Mouse (Mus musculus) frontal cortex, postnatal 25 days (tissue): Measurements from ENCODE around the gene Olfr625-ps1.
"Not testable (repeated sequence)": the region's sequence is repeated elsewhere in the genome, so short reads cannot be mapped to it uniquely, and the experiment has no call there.

Experiments used
- DNase-seq, 2 experiments: peaks; one replicate each; pipeline ENCODE4 v3.0.0; 2022; ENCODE audit warnings: low spot score in 2 of 2

The Olfr625-ps1 gene

DNA sequence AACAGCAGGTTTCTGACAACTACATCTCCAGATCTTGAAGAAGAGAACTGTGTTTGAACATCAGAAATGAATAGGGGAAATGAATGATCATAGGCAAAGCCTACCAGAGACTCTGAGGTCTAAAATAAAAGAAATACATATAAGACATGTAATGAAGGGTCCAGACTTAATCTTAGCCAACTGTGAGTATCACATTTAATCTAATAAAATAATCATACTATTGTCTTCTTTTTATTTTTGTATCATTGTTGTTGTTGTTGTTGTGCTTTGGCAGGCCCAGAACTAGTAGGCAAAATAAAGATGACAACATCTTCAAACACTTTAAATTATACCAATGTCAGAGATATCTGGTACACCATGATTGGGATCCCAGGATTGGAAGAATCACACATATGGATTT lies at the start of gene Olfr625-ps1:
Gene Olfr625-ps1, plus strand, starts transcription at position 301 of the 400 bp plus-strand sequence.
- DNase-seq, result no peak

DNA sequence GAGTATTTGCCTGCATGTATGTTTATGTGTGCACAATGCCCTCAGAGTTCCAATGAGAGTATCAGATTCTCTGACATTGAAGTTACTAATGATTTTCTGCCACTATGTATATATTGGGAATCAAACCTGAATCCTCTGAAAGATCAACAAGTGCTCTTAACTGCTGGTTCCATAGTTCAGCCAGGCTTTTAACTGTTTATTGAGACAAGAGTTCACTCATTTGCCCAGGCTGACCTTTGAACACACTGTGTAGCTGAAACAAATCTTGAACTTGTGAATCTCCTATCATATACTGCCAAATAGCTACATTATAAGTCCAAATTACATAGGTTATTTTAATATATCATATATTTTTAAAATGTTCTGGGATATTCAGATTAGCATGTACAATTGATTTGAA lies 45.7 kb upstream of the Olfr625-ps1 start:
- no peak for DNase-seq

DNA sequence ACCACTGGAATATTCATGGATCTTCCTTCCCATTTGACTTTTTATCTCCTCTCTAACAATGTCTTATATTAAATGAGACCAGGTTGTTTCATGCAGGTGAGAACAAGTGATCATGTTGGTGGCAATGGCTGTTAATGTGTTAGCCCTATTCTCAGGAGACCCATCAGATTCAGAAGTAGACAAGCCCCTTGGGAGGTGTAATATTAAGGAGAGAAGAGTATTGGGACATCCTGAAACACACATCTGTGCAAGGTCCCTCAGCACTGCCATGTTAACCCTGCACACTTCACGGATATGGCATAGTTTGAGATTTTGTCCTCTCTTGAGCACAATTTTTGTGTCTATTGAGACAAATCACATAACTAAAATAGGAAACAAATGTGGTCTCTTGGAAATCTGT lies 39.9 kb upstream of the Olfr625-ps1 start, which contains the start of gene Olfr622:
Gene Olfr622, minus strand, starts transcription at position 101 of the 400 bp plus-strand sequence.
- no peak for DNase-seq

DNA sequence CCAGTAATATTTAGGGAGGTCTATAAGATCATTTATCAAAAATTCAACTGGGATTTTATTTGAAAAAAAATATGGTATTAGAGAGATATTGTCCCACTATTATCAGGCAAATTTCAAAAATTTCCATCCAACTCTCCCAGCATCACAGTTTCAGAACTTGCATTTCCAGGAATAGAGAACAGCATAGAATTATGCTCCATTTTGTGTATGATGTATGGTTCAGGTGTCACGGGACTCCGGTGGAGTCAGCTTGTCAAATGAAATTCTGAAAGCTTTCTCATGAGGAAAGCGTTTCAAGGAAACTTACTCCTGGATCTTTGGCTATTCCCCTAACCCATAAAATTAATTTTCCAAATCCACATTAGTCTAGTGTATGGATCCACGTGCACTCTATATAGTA lies 38.5 kb upstream of the Olfr625-ps1 start:
- DNase-seq, result no peak

DNA sequence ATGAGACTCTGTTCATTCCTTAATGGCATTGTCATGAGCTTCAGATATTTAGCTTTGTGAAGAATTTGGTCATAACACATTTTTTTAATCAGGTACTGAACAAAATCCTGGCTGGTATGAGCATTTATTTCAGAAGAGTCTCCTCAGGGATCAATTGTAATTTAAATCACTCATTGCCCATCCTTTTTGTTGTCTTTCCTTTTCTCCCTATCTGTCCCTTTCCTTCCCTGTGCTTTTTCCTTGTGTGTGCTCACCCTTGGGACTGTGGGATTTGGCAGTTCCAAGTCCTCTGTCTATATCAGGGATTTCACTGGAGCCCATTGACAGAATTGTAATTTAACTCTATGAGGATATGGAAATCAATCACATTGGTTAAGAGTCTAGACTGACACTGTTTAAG lies 18.9 kb upstream of the Olfr625-ps1 start, which contains the start of gene Olfr623:
Gene Olfr623, minus strand, starts transcription at position 101 of the 400 bp plus-strand sequence.
- DNase-seq, result no peak

DNA sequence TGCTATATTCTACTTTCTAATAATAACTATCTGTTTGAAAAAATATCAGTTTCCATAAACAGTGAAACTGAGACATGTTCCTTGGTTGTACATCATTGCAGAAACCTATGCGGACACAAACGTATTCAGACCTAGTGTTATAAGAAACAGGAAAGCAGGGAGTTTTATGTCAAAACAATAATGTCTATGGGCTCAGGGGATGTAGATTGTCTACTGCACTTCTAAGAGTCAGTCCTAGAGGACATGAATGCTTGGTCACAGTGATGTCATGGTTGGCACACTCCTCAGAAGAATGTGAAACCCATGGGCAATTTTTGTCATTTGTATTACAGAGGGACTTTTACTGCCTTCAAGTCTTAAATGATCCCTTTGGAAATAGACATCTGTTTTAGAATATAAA lies 11.4 kb upstream of the Olfr625-ps1 start, which contains the start of gene Olfr624:
Gene Olfr624, minus strand, starts transcription at position 101 of the 400 bp plus-strand sequence.
- DNase-seq, result no peak

DNA sequence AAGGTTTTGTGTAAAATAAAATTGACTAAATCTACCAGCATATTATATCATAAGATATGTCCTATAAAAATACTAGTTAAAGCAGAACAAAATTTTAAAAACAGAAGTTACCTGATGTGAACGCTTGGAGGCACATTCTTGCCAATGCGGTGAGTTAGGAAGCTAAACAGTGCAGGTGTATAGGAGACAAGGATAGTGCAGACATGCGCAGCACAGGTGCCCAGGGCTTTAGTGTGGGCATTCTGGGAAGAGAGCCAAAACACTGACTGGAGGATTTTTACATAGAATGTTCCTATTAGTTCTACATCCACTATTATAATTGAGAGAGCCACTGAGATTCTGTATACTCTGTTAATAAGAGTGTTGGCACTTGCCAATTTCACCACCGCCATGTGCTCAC lies 16.9 kb downstream of the Olfr625-ps1 start:
- DNase-seq, result no peak

DNA sequence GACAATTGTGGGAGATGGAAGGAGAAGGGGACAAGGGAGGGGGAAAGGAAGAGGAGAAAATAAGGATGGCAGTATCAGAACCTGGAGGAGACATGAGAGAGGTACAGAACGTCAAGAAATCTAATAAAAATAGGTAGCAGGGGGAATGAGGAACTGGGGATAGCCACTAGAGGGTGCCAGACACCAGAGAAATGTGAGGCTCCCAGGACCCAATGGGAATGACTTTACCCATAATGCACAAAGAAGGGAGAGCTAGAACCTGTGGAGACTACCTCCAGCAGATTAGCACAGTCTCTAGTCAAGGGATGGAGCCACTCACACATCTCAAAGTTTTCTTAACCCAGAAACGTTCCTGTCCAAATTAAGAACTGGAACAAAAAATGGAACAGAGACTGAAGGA lies 29.5 kb downstream of the Olfr625-ps1 start:
- no peak for DNase-seq

DNA sequence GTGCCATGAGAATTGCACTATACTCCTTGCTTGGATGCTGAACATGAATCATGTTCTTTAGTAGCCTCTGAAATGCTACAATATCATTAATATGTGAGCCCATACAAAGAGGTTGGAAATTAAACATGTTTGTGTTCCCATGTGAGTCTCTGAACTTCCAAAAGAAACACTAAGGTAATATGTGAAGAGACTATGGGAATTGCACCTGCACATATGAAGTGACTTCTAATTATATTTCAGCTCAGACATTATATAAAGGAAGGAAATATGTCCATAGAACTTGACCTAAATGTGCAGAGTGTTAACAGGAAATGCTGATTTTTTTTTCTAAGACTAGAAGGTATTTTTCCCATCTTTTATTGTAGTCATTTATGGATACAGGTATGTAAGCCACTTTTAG lies 31.9 kb downstream of the Olfr625-ps1 start, which contains the start of gene Olfr243:
Gene Olfr243, plus strand, starts transcription at position 301 of the 400 bp plus-strand sequence.
- no peak for DNase-seq

DNA sequence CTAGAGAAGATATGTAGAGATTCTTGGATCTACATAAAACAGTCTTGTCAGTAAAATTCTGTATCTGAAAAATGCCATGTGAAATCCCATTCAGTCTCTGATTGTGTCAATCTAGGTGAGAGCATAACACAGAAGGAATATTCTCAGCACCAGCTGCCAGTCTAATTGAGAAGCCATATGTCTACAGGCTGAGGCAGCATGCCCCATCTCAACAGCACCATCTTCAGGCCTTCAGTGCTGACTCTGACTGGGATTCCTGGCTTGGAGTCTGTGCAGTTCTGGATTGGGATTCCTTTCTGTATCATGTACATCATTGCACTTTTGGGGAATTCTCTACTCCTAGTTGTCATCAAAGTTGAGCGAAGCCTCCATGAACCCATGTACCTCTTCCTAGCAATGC lies 33.9 kb downstream of the Olfr625-ps1 start:
- DNase-seq, result not testable (repeated sequence)

DNA sequence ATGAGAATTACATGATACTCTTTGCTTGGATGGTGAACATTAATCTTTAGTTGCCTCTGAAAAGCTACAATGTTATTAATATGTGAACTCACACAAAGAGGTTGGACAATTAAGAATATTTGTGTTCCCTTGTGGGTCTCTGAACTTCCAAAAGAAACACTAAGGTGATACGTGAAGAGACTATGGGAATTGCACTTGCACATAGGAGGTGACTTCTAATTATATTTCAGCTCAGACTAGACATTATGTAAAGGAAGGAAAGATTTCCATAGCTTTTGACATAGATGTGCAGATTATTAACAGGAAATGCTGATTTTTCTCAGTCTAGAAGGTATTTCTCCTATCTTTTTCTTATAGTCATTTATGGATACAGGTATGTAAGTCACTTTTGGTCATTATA lies 47.6 kb downstream of the Olfr625-ps1 start, which contains the start of gene Olfr628:
Gene Olfr628, plus strand, starts transcription at position 301 of the 400 bp plus-strand sequence.
- DNase-seq, result no peak
